Mouse (Mus musculus): ENCODE data around the gene Scai. TPM values are rescaled to one million over a fixed set of nuclear protein-coding genes. Genes with fewer than 3 reads are reported as not detected.
A peak's percentile ranks its signal among the peaks of the same experiment; 100 is the strongest.

The Scai gene
- 9.7 and 12.9 TPM in 2 replicates for total RNA-seq (2021)
- long read RNA-seq, partial matches to known transcripts, result 0 of 1 reads
- long read RNA-seq, other reads (novel, unspliced or antisense), result 1 of 1 reads

DNA sequence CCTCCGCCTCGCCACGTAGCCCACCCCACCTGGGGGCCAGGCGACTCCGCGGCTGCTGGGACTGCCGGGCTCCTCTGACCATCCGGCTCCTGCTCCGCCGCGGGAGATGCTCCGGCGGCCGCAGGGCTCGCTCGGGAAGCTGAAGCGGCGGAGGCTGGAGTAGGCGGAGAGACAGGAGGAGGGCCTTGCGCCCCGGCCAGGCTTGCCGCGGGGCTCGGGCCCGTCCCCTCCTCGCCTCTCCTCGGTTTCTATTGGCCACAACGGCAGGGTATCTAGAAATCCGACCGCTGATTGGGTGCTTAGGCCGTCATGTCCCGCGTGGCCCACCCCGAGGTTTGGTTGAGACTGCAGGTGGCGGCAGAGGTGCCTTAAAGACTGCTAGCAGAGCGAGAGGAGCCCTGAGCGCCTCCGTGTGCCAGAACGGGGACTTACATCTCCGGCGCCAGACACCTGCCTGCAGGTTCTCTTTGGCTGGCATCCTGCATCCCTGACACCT is at the start of gene Scai:
Scai (minus strand) TSS at position 174 of the 496 bp plus-strand sequence.
- peak; percentile 96 for DNase-seq

DNA sequence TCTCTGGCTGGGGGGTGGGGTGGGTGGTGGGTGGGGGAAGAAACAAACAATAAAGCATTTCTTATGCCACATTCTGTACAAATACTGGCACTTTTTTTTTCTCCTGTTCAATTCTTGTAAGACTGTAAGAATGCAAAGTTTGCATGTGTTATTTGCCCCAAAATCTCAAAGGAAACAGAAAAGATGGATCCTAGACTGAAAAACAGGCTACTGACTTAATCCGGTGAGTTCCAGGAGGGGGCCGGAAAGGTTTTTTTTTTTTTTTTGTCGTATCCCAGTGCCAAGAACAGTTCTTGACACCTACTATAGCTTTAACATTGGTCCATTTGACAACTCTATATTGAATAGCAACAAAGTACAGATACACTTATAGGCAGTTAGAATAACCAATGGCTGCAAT is 36.2 kb upstream of the Scai start:
- no peak for DNase-seq

GRCm38 (mm10) chr2:39226019-39226640 is 35.6 kb upstream of the Scai start, which contains the start of gene Ppp6c:
Gene Ppp6c, minus strand, starts transcription at chr2:39226451.
- peak; percentile 87 for DNase-seq

- peak; percentile 15 for DNase-seq
These were observed 34.9 kb upstream of the Scai start for GRCm38 (mm10) chr2:39225331-39226018.

- DNase-seq, result no peak
These were observed 34.1 kb upstream of the Scai start for GRCm38 (mm10) chr2:39224621-39225020.

- DNase-seq, result no peak
These were observed 29.5 kb upstream of the Scai start for GRCm38 (mm10) chr2:39220010-39220409.

GRCm38 (mm10) chr2:39219034-39219433 is 28.5 kb upstream of the Scai start:
- DNase-seq, result no peak

GRCm38 (mm10) chr2:39217150-39217549 is 26.6 kb upstream of the Scai start:
- DNase-seq, result no peak

DNA sequence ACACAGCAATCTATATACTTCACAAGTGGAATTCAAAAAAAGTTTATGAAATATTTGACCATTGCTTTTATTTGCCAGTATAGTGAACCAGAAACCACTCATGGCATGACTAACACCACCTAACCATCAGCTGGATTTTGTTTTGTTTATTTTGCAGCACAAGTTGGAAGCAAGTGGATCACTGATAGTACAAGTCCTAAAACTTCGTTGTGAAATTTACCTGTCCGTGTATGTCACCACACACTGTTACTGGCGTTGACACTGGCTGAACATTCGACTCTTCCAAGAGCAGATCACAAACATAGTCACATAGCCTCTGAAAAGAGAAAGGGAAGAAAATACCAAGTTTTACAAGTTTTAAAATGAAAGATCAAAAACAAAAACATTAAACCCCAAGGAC is 20.2 kb upstream of the Scai start:
- DNase-seq, result no peak

GRCm38 (mm10) chr2:39203359-39203758 is 12.8 kb upstream of the Scai start:
- no peak for DNase-seq

- no peak for DNase-seq
These were observed 4.3 kb upstream of the Scai start for GRCm38 (mm10) chr2:39194809-39195208.

DNA sequence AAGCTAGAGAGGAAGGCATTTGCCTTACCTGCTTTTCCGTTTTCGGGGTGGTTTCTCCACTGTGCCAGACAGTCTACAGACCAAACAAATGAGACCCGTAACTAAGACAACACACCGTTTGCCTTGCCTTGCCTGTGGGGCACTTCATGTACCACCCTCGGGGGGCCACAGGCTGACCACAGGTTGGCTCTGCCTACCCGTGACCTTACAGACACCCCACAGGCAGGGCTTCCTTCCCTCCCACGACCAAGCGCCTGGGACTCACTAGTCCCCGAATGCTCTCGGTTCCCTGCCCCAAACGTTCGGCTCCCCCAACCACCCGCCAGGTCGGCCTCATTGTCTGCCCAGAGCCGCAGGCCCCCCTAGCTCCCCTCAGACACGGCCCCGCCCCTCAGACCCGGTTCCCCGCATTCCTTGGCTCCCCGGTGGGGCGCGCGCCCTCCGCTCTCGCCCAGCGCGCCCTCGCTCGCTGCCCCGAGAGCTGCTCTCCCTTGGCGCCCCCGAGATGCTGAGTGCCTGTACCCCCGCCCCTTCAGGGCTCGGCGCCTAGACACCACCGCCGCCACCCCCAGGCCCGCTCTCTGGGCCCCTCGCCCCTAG is 473 bp downstream of the Scai start:
- peak; percentile 54 for DNase-seq

- no peak for DNase-seq
These were observed 4.6 kb downstream of the Scai start for GRCm38 (mm10) chr2:39185942-39186341.

DNA sequence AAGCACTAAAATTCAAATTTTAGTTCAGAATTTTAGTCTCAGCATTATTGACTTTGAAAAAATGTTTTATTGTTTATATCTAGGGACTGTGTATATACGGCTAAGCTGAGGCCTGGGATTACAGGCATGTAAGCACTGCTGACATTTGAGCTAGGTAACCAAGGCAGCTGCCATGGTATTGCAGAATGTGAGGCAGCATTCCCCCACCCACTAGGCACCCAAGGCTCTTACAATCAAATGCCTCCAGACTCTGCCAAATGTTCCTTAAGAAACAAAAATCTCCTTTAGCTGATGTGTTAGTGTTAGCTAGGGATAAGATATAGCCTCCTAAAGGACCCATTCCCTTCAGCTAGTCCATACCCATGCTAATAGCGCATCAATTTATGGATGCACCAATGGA is 6.9 kb downstream of the Scai start:
- no peak for DNase-seq

GRCm38 (mm10) chr2:39160996-39161395 is 29.5 kb downstream of the Scai start:
- DNase-seq, result no peak

DNA sequence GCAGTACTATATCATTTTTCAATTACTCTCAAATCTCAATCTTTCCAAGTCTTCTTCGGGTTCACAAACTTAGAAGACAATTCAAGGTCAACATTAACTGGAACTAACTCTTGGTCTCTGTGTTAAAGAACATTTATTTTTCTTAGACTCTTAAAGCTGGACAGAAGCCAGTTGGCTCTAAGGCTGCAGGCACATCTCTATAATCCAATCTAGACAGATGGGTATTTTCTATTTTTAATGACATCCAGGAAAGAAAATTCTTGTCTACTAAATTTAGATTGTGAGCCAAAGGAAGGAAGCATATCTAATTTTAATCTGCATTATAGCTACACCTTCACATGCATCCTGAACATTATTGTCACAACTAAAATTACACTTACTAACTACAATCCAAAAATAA is 32.6 kb downstream of the Scai start:
- no peak for DNase-seq

GRCm38 (mm10) chr2:39156821-39157220 is 33.7 kb downstream of the Scai start:
- DNase-seq, result no peak

DNA sequence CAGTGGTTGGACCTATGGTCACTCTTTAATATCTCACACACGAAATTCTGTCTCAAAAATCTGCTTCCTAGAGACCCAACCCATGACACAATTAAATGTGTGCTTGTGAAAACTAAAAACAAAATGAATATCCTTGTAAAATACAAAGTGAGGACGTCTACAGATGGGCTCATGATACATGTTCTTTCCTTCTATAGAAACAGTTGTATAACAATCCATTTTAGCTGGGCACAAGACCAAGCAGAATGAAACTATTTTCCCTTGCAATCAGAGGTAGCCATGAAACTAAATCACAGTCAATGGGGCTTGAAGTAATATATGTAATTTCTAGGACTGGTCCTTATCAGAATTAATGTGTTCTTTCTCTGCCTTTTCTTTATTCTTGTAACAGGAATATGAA is 39.6 kb downstream of the Scai start:
- DNase-seq, result no peak

DNA sequence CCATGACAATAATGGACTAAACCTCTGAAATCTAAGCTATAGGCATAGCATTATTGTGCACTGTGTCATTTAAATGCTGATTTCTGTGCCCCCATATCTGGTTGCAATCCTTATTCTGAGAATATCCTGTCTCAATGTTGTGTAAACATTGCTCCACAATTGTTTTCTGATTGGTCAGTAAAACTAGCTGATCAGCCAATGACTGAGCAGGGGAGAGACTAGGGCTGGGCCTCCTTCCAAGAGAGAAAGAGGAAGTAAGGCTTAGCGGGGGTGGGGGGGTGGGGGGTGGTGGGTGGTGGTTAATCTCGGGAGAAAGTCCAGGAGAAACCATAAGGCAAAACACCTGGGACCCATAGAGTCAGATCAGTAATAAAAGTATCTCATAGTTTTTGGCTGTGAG is 42.5 kb downstream of the Scai start:
- DNase-seq, result no peak

DNA sequence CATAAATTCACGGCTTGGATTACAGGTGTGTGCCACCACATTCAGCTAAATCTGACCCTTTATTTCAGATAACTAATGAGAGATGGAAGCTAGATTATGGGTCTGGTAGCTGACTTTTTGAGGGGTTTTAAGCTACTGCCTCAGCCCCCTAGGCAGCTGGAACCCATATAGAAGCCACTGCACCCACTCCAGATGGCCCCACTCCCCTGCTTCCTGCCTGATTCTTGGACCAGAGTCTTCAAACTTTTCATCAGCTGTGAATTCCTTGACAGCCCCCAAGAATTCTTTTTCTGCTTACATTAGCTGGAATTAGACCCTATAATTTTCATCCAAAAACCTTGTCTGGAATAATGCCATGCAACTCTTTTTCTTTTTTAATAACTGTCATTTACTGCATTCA is 44.1 kb downstream of the Scai start:
- DNase-seq, result no peak

- no peak for DNase-seq
These were observed 48.1 kb downstream of the Scai start for GRCm38 (mm10) chr2:39142357-39142948.

DNA sequence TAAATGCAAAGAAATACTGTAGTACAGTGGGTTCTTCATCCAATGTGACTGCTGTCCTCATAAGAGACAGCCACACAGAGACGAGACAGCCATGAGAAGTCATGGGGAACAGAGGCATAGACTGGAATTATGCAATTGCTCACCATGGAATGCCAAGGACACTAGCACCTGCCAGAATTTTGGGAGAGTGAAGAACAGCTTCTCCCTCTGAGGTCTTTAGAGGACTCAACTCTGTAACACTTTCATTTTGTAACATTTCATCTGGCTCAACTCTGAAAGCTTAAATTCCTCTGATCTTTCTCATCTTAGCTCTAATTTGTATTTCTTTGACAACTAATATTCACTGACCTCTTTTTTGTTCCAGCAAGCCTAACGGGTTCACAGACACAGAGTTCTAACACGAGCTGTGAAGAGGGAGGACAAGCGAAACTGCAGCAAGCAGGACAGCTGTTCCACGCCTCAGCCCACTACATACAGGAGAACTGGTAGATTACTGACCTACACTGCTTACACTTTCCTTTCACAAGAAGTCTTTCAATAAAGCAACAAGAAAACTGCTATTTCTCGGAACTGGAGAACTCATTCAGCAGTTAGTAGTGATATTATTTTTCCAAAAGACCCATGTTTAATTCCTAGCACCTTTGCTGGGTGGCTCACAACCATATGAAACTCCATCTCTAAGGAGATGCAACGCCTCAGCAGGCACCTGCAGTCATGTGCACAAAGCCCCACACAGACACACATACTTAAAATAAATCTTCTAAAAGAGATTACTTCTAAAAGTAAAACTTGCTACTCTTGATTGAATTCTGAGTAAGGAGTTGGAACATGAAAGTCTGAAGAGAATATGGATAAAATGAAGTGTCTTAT is 49.7 kb downstream of the Scai start:
- DNase-seq, result peak; percentile 13

All from adrenal gland, postnatal 25 days (tissue).